Mouse (Mus musculus): Measurements from ENCODE around the gene Far1. TPM values are rescaled to one million over a fixed set of nuclear protein-coding genes. Genes with fewer than 3 reads are reported as not detected.

Gene Far1
- polyA plus RNA-seq, 1 experiment from 2014 or later, result 90.8 TPM

DNA sequence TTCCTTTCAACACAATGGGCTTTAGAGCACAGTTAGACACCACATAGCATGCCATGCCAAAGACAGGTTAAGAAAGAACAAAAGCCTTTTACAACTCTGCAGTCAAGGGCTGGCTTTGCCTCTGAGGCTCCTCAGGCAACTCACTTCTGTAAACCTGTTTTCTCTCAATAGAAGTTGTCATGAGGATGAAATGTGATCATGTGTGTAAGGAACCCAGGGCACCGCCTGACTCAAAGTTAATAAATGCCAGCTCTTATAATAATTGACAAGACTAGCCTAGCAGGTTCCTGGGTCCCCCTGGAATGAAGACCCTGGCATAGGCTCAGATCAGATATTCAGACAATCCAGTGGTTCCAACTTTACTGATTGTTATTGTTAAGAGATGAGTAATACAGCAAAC, 77.5 kb downstream of the Far1 start:
- ATAC-seq (ENCODE audit: low FRiP score, low TSS enrichment), result peak; percentile 78
- no peaks in the 10 kb centered on the region for H3K9me3 ChIP-seq (ENCODE audit: control insufficient read depth, low read length)
- no peaks in the 10 kb centered on the region for H3K27me3 ChIP-seq (ENCODE audit: control insufficient read depth, insufficient read depth, low read length)
- no peaks in the 10 kb centered on the region for H3K36me3 ChIP-seq (ENCODE audit: control insufficient read depth, insufficient read depth, low read length)
- H3K4me1 ChIP-seq (ENCODE audit: control insufficient read depth, insufficient read depth, low read length), result 0 out of 2 replicates have a peak, but pooled peaks cover 4% of the 10 kb centered on the region
- H3K27ac ChIP-seq (ENCODE audit: low read depth, low read length), result peak overlapping the region; percentile 86
- H3K9ac ChIP-seq (ENCODE audit: low read depth, low read length), result no peak overlapping the region
- no peak overlapping the region for H3K4me3 ChIP-seq (ENCODE audit: low read length)
- WGBS, result 56% methylated on average over 1 of the region's 1 CpGs
- H3K4me2 ChIP-seq (replicated peaks; ENCODE audit: low read depth, low read length), result no peak overlapping the region

DNA sequence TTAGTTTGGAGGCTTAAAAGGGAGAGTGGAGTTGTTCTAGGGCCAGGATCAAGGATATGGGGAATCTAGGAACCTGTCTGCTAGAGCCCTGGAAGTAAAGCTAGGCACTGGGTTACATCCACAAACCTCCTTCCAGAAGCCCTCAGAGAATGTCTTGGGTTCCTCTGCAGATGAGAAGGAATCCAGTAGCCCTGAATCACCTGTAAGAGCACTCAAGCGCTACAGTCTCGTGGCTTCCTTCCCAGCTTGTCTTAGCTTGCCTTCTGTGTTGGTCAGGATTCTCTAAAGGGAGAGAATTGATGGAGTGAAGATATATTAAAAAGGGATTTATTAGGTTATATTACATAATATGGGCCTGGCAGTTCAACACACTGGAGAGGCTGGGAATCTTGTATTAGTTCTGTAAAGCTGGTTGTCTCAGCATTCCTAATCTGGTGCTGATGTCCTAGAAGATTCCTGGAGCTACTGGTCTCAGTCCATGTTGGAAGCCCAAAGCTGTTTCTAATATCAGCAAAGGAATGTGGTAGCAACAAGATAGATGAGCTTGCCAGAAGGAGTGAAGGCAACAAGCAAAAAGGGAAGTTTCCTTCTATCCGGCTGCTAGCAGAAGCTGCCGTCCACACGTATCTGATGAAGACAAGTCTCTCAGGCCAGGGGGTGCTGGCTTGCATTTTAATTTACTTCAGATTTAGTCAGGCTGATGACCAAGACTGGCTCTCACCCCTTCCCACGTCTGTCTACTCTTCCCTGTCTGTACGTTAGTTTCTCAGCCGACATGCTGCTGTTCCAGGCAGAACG, 78.1 kb downstream of the Far1 start:
- no peak for ATAC-seq (ENCODE audit: low FRiP score, low TSS enrichment)
- H3K36me3 ChIP-seq (ENCODE audit: control insufficient read depth, insufficient read depth, low read length), result no peaks in the 10 kb centered on the region

DNA sequence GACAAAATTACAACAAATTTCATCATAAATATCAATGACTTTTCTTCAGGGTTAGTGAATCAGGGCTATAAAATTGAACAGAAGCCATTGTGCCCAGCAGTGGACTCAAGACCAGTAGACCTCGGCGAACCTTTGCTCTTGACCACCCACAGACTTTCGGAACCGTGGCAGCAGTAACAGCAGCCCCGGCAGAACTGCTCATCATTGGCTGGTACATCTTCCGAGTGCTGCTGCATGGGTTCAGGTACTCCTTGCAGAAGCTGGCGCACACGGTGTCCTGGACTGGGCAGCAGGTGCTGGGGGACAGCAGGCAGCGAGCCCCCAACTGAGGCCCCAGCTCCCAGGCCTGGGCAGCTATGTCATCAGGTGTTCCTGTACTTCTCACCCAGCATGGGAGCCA, 79.1 kb downstream of the Far1 start:
- H3K4me3 ChIP-seq (ENCODE audit: low read length), result no peak overlapping the region
- H3K36me3 ChIP-seq (ENCODE audit: control insufficient read depth, insufficient read depth, low read length), result no peaks in the 10 kb centered on the region
- ATAC-seq (ENCODE audit: low FRiP score, low TSS enrichment), result no peak
- no peaks in the 10 kb centered on the region for H3K27me3 ChIP-seq (ENCODE audit: control insufficient read depth, insufficient read depth, low read length)
- 0 out of 2 replicates have a peak, but pooled peaks cover 4% of the 10 kb centered on the region for H3K4me1 ChIP-seq (ENCODE audit: control insufficient read depth, insufficient read depth, low read length)
- H3K27ac ChIP-seq (ENCODE audit: low read depth, low read length), result no peak overlapping the region
- no peak overlapping the region for H3K4me2 ChIP-seq (replicated peaks; ENCODE audit: low read depth, low read length)
- no peak overlapping the region for H3K9ac ChIP-seq (ENCODE audit: low read depth, low read length)
- WGBS, result 71% methylated on average over 9 of the region's 9 CpGs
- no peaks in the 10 kb centered on the region for H3K9me3 ChIP-seq (ENCODE audit: control insufficient read depth, low read length)

More for the DNA sequence above, 78.1 kb downstream of the Far1 start:
- Histone ChIP-seq H3K9ac (ENCODE audit: low read depth, low read length) (no peak overlapping the region), H3K9me3 (ENCODE audit: control insufficient read depth, low read length) (no peaks in the 10 kb centered on the region), H3K4me2 (replicated peaks; ENCODE audit: low read depth, low read length) (no peak overlapping the region), H3K4me3 (ENCODE audit: low read length) (no peak overlapping the region), H3K27ac (ENCODE audit: low read depth, low read length) (peak overlapping the region; percentile 76), H3K4me1 (ENCODE audit: control insufficient read depth, insufficient read depth, low read length) (0 out of 2 replicates have a peak, but pooled peaks cover 4% of the 10 kb centered on the region), H3K27me3 (ENCODE audit: control insufficient read depth, insufficient read depth, low read length) (no peaks in the 10 kb centered on the region)
- WGBS, result 76% methylated on average over 9 of the region's 9 CpGs

DNA sequence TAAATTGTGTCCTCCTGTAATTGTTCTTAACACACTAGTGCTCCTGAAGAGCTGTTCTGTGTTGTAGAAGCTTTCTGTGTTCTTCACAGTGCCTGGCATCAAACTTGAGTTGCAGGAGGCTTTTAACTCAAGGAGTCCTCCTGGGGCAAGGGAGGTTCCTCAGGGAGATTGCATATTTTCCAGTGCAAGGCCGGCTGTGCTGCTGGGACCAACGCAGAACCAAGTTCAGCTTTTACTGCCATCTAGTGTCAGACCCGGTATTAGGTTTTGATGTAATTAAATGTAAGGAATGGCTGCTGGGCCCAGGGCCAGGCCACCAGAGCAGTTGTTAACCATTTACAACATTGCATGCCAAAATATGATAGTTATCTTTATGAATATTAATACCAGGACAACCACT, 80.7 kb downstream of the Far1 start:
- WGBS, result 0% methylated on average over 3 of the region's 3 CpGs
- H3K4me3 ChIP-seq (ENCODE audit: low read length), result no peak overlapping the region
- no peak overlapping the region for H3K9ac ChIP-seq (ENCODE audit: low read depth, low read length)
- ATAC-seq (ENCODE audit: low FRiP score, low TSS enrichment), result peak; percentile 76
- no peaks in the 10 kb centered on the region for H3K27me3 ChIP-seq (ENCODE audit: control insufficient read depth, insufficient read depth, low read length)
- H3K36me3 ChIP-seq (ENCODE audit: control insufficient read depth, insufficient read depth, low read length), result no peaks in the 10 kb centered on the region
- H3K27ac ChIP-seq (ENCODE audit: low read depth, low read length), result no peak overlapping the region
- no peak overlapping the region for H3K4me2 ChIP-seq (replicated peaks; ENCODE audit: low read depth, low read length)
- H3K4me1 ChIP-seq (ENCODE audit: control insufficient read depth, insufficient read depth, low read length), result 0 out of 2 replicates have a peak, but pooled peaks cover 4% of the 10 kb centered on the region
- H3K9me3 ChIP-seq (ENCODE audit: control insufficient read depth, low read length), result no peaks in the 10 kb centered on the region

DNA sequence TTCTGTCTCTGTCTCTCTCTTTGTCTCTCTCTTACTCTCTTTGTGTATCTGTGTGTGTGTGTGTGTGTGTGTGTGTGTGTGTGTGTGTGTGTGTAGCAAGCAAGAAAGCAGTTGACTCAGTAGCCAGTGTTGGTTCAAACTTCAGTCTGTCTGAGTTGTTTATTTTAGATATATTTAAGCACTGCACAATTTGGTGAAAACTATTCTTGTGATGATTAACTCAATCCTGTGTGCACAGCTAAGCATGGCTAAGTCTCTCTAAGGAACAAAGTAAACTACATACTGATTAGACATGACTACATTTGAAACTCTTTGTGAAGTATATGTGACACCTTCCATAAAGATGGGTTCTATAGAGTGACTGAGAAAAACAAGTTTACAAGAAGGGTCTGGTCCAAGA, 83.6 kb downstream of the Far1 start:
- H3K4me1 ChIP-seq (ENCODE audit: control insufficient read depth, insufficient read depth, low read length), result no peaks in the 10 kb centered on the region
- no peak overlapping the region for H3K9ac ChIP-seq (ENCODE audit: low read depth, low read length)
- no peak overlapping the region for H3K4me3 ChIP-seq (ENCODE audit: low read length)
- H3K27me3 ChIP-seq (ENCODE audit: control insufficient read depth, insufficient read depth, low read length), result no peaks in the 10 kb centered on the region
- no peak overlapping the region for H3K27ac ChIP-seq (ENCODE audit: low read depth, low read length)
- no peak overlapping the region for H3K4me2 ChIP-seq (replicated peaks; ENCODE audit: low read depth, low read length)
- ATAC-seq (ENCODE audit: low FRiP score, low TSS enrichment), result no peak
- no peaks in the 10 kb centered on the region for H3K9me3 ChIP-seq (ENCODE audit: control insufficient read depth, low read length)
- no peaks in the 10 kb centered on the region for H3K36me3 ChIP-seq (ENCODE audit: control insufficient read depth, insufficient read depth, low read length)

DNA sequence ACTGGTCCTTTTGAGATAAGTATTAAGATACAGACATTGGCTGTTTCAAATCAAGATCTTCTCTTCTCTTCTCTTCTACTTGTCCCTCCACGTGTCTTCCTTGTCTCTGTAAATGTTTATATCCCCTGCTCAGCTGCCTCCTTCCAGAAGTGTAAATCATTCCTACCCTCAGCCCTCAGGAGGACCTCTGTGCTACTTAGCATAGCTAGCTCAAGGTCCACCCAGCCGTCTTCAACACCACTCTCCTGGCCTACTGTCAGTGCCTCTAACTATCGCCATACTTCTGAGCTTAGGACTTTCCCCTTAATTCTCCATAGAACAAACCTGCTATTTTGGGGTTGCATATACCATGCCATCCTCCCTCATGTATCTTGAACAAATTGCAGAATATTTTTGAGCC, 88.2 kb downstream of the Far1 start:
- H3K27ac ChIP-seq (ENCODE audit: low read depth, low read length), result no peak overlapping the region
- no peak overlapping the region for H3K9ac ChIP-seq (ENCODE audit: low read depth, low read length)
- H3K4me3 ChIP-seq (ENCODE audit: low read length), result no peak overlapping the region
- no peaks in the 10 kb centered on the region for H3K36me3 ChIP-seq (ENCODE audit: control insufficient read depth, insufficient read depth, low read length)
- ATAC-seq (ENCODE audit: low FRiP score, low TSS enrichment), result no peak
- H3K27me3 ChIP-seq (ENCODE audit: control insufficient read depth, insufficient read depth, low read length), result no peaks in the 10 kb centered on the region
- WGBS, result 62% methylated on average over 3 of the region's 3 CpGs
- no peak overlapping the region for H3K4me2 ChIP-seq (replicated peaks; ENCODE audit: low read depth, low read length)
- H3K9me3 ChIP-seq (ENCODE audit: control insufficient read depth, low read length), result no peaks in the 10 kb centered on the region
- no peaks in the 10 kb centered on the region for H3K4me1 ChIP-seq (ENCODE audit: control insufficient read depth, insufficient read depth, low read length)

DNA sequence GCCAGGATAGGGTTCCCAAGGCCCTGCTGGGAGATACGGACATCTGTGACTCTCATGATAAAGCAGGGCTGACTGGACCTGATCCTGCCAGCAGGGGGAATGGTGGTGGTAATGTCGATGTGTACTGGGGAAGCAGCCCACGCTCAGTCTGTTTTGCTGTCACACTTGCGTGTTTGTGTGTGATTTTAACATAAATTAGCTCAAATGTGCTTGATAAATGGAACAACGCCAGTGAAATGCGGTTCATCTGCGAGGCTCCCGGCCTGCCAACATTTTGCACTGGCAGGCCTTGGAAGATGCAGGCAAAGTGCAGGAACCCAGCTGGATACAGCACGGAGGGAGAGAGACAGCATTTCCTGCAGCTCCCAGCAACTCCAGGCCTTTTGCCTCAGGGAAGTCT, 94.3 kb downstream of the Far1 start:
- Histone ChIP-seq H3K27me3 (ENCODE audit: control insufficient read depth, insufficient read depth, low read length) (no peaks in the 10 kb centered on the region), H3K4me3 (ENCODE audit: low read length) (no peak overlapping the region), H3K36me3 (ENCODE audit: control insufficient read depth, insufficient read depth, low read length) (no peaks in the 10 kb centered on the region), H3K4me2 (replicated peaks; ENCODE audit: low read depth, low read length) (peak overlapping the region; percentile 15; the same call in 1 of the 2 replicates), H3K27ac (ENCODE audit: low read depth, low read length) (no peak overlapping the region), H3K9me3 (ENCODE audit: control insufficient read depth, low read length) (no peaks in the 10 kb centered on the region), H3K4me1 (ENCODE audit: control insufficient read depth, insufficient read depth, low read length) (no peaks in the 10 kb centered on the region), H3K9ac (ENCODE audit: low read depth, low read length) (no peak overlapping the region)
- 35% methylated on average over 8 of the region's 9 CpGs for WGBS
- ATAC-seq (ENCODE audit: low FRiP score, low TSS enrichment), result 0 out of 2 replicates have a peak, but pooled peaks have one; percentile 56

DNA sequence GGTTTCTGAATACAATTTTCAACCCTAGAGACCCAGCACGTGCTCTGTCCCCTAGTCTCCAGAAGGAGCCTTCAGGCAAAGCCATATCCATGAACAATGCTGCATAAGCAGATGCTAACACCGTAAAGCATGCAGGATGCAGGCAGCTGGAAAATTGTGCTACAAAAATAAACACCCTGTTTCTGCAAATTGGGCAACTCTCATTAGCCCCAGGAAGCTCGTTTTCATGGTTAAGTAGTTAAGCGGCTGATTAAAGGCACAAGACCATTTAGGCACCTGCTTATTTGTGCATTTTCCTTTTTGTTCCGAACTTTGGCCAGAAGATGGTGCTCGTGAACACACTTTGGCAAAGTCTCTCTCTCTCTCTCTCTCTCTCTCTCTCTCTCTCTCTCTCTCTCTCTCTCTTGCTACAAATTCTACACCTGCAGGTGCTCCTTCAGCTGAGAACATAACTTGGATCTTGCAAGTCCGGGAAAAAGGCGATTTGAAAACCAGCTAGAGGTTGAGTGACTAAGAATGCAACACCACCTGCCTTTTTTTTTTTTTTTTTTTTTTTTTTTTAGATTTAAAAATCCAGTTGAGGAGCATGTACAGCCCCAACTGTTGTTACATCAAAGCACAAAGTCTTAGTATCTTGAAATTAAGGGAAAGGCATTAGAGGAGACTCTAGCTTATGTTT, 95.5 kb downstream of the Far1 start:
- WGBS, result 17% methylated on average over 8 of the region's 8 CpGs
- peak; percentile 59; the same call in 1 of the 2 replicates for ATAC-seq (ENCODE audit: low FRiP score, low TSS enrichment)
- Histone ChIP-seq H3K27me3 (ENCODE audit: control insufficient read depth, insufficient read depth, low read length) (no peaks in the 10 kb centered on the region), H3K9ac (ENCODE audit: low read depth, low read length) (no peak overlapping the region), H3K4me1 (ENCODE audit: control insufficient read depth, insufficient read depth, low read length) (no peaks in the 10 kb centered on the region), H3K9me3 (ENCODE audit: control insufficient read depth, low read length) (no peaks in the 10 kb centered on the region), H3K36me3 (ENCODE audit: control insufficient read depth, insufficient read depth, low read length) (no peaks in the 10 kb centered on the region), H3K4me2 (replicated peaks; ENCODE audit: low read depth, low read length) (no peak overlapping the region), H3K27ac (ENCODE audit: low read depth, low read length) (no peak overlapping the region), H3K4me3 (ENCODE audit: low read length) (no peak overlapping the region)

DNA sequence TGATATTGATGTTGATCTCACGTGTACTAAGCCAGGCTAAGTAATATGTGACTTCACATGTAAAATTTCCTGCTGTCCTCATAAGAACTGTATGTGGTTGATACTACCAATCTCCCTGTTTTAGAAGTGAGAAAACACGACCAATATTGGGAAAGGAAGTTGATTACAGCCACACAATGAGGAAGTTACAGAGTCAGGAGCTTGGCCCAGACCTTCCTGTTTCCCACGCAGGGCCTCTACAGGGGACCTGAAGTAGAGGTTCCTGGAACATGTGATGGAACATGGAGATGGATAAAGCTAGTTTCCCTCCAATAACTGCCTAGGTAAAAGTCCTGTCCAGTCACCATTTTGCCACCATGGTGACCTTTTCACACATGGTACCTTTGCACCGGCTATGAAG, 99.0 kb downstream of the Far1 start:
- WGBS, result 85% methylated on average over 4 of the region's 4 CpGs
- Histone ChIP-seq H3K27me3 (ENCODE audit: control insufficient read depth, insufficient read depth, low read length) (no peaks in the 10 kb centered on the region), H3K9me3 (ENCODE audit: control insufficient read depth, low read length) (no peaks in the 10 kb centered on the region)

More for the DNA sequence above, 99.0 kb downstream of the Far1 start:
- Histone ChIP-seq H3K9ac (ENCODE audit: low read depth, low read length) (no peak overlapping the region), H3K36me3 (ENCODE audit: control insufficient read depth, insufficient read depth, low read length) (no peaks in the 10 kb centered on the region), H3K4me2 (replicated peaks; ENCODE audit: low read depth, low read length) (no peak overlapping the region), H3K4me1 (ENCODE audit: control insufficient read depth, insufficient read depth, low read length) (no peaks in the 10 kb centered on the region), H3K27ac (ENCODE audit: low read depth, low read length) (no peak overlapping the region), H3K4me3 (ENCODE audit: low read length) (no peak overlapping the region)
- ATAC-seq (ENCODE audit: low FRiP score, low TSS enrichment), result no peak

Measured in kidney, embryonic 14.5 days (tissue).